Mouse (Mus musculus): Measurements from ENCODE around the gene Meioc.

- TF ChIP-seq CTCF (IDR thresholded peaks at IDR 0.05; ENCODE audit: low read depth, low read length) (no peak), TAL1 (conservative IDR thresholded peaks at IDR 0.05; ENCODE audit: low read depth, low read length) (no peak), POLR2AphosphoS5 (IDR thresholded peaks at IDR 0.05; ENCODE audit: insufficient replicate concordance, low read depth, low read length) (no peak)
These were observed 10.7 kb upstream of the Meioc start for GRCm38 (mm10) chr11:102652844-102653243.

Data from G1E (cell line).